Mouse (Mus musculus) ES-E14 (cell line): ENCODE measurements at regions not wholly inside any gene's neighbourhood (a gene's known extent, or its start where the extent isn't known, plus 50 kb on each side); places are given as distances from the start of the nearest gene placed in this dataset.

Experiments used
- CHD2 ChIP-seq: IDR thresholded peaks from 2 replicates; pipeline ENCODE4 v1.6.1; 2014; ENCODE audit warnings: mild to moderate bottlenecking, low read depth, low read length, inconsistent platforms
- MAFK ChIP-seq: IDR thresholded peaks from 2 replicates; pipeline ENCODE4 v1.6.1; 2014; ENCODE audit warnings: mild to moderate bottlenecking, low read depth, low read length, inconsistent platforms; ENCODE audit not compliant: insufficient read depth
- ZC3H11A ChIP-seq: IDR thresholded peaks from 2 replicates; pipeline ENCODE4 v1.6.1; 2012; ENCODE audit warnings: low read depth, mild to moderate bottlenecking, inconsistent platforms, low read length, borderline replicate concordance
- ZNF384 ChIP-seq: IDR thresholded peaks from 2 replicates; pipeline ENCODE4 v1.6.1; 2012; ENCODE audit warnings: low read depth, low read length, inconsistent platforms

GRCm38 (mm10) chr13:51328131-51328970 is 80.1 kb upstream of the S1pr3 start:
- TF ChIP-seq CHD2 = no peak
- TF ChIP-seq ZNF384 = no peak
- TF ChIP-seq ZC3H11A = no peak
- TF ChIP-seq MAFK = no peak
